Mouse (Mus musculus) CH12.LX (cell line): ENCODE data around the gene Gm49486.
A peak's percentile ranks its signal among the peaks of the same experiment; 100 is the strongest.

ENCODE experiments used
- CHD1 ChIP-seq: IDR thresholded peaks from 2 replicates; pipeline ENCODE4 v1.6.1; 2012; ENCODE audit warnings: low read depth, low read length, improper control_type of control experiment, inconsistent platforms
- CTCF ChIP-seq, 2 experiments: IDR thresholded peaks in 1 of 2; conservative IDR thresholded peaks in 1 of 2; 2 replicates each; pipeline ENCODE4 v1.5.1; 2011 to 2012; ENCODE audit warnings: low read depth in 2 of 2, low read length in 2 of 2, improper control_type of control experiment in 1 of 2, inconsistent platforms in 1 of 2, mild to moderate bottlenecking in 1 of 2, moderate library complexity in 1 of 2
- E2F4 ChIP-seq: IDR thresholded peaks from 2 replicates; pipeline ENCODE4 v1.6.1; 2011; ENCODE audit warnings: low read depth, low read length, improper control_type of control experiment; ENCODE audit not compliant: insufficient replicate concordance
- ELF1 ChIP-seq: IDR thresholded peaks from 2 replicates; pipeline ENCODE4 v1.6.1; 2014; ENCODE audit warnings: low read depth, mild to moderate bottlenecking, inconsistent platforms, low read length, improper control_type of control experiment
- ETS1 ChIP-seq: conservative IDR thresholded peaks from 2 replicates; pipeline ENCODE4 v1.6.1; 2012; ENCODE audit warnings: low read depth, mild to moderate bottlenecking, inconsistent platforms, low read length, improper control_type of control experiment, moderate library complexity
- MAZ ChIP-seq: IDR thresholded peaks from 2 replicates; pipeline ENCODE4 v1.6.1; 2012; ENCODE audit warnings: low read depth, mild to moderate bottlenecking, inconsistent platforms, low read length, improper control_type of control experiment, moderate library complexity
- MXI1 ChIP-seq: IDR thresholded peaks from 2 replicates; pipeline ENCODE4 v1.6.1; 2011; ENCODE audit warnings: mild to moderate bottlenecking, low read depth, low read length, improper control_type of control experiment
- NRF1 ChIP-seq: IDR thresholded peaks from 2 replicates; pipeline ENCODE4 v1.6.1; 2014; ENCODE audit warnings: low read depth, mild to moderate bottlenecking, inconsistent platforms, low read length, improper control_type of control experiment, moderate library complexity
- POLR2A ChIP-seq: IDR thresholded peaks from 2 replicates; pipeline ENCODE4 v1.6.1; 2011; ENCODE audit warnings: low read depth, mild to moderate bottlenecking, improper control_type of control experiment, low read length
- POLR2AphosphoS2 ChIP-seq: IDR thresholded peaks from 2 replicates; pipeline ENCODE4 v1.6.1; 2011; ENCODE audit warnings: low read depth, low read length, improper control_type of control experiment
- RAD21 ChIP-seq: IDR thresholded peaks from 2 replicates; pipeline ENCODE4 v1.6.1; 2011; ENCODE audit warnings: low read depth, mild to moderate bottlenecking, low read length, improper control_type of control experiment, moderate library complexity
- UBTF ChIP-seq: IDR thresholded peaks from 2 replicates; pipeline ENCODE4 v1.6.1; 2012; ENCODE audit warnings: low read depth, mild to moderate bottlenecking, inconsistent platforms, low read length, improper control_type of control experiment, moderate library complexity

DNA sequence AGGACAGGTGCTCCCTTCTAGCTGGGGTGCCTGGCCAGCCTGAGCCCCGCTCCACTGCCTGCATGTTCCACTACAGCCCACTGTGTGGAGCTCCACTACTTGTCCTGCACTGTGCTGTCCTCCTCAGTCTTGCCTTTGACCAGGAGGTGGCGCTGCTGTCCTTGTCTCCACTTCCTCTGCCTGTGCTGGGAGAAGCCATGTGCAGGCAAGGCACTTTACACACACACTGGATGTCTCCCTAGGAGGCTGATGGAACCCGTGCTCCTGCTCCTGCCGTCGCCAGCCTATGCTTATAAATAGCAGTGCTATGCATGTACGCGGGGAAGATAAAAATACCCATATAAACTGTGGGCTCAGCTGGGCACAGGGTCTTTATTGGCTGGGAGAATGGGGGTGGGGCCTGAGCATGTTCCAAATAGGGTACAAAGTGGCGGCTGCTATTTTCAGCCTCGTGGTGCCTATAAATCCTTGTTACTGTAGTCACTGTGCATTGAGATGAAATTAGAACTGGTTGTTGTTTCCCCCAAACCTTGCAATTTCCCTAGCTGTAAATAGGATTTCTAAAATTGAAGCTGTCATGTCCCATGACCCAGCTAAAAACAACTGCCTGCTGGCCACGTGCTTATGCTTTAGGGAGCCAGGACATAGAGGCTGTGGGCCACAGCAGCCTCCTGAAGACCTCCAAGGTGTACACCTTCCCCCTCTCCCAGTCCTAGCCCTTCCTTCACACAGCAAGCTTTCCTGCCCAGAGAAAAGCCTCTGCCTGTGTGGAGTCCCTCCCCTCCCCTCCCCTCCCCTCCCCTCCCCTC lies 14.2 kb downstream of the Gm49486 start:
- TF ChIP-seq POLR2A (peak; percentile 40), MAZ (no peak), CHD1 (no peak), ETS1 (no peak), ELF1 (peak; percentile 70), RAD21 (peak; percentile 98), E2F4 (no peak), CTCF (conservative IDR thresholded peaks at IDR 0.05 in 1 of 2, IDR thresholded peaks at IDR 0.05 in 1 of 2; ENCODE audit: low read depth in 2 of 2, low read length in 2 of 2) (peak; percentile 95 to 100), NRF1 (peak; percentile 53; the same call in 1 of the 2 replicates), POLR2AphosphoS2 (no peak), UBTF (no peak), MXI1 (peak; percentile 83)
